In genomic region chr5:127241136-127241924, GRCm38 (mm10) we compare ENCODE assay signal across 8 mouse cellular contexts. TPM values are rescaled to one million over a fixed set of nuclear protein-coding genes. Genes with fewer than 3 reads are reported as not detected.
DNase-seq lines count a peak whose midpoint lies in the region; ATAC-seq and TF ChIP-seq lines count a peak whose summit lies in the region.

TSS of gene Tmem132c (plus strand) at chr5:127241808.

- peak; percentile 92 for ATAC-seq in hindbrain, embryonic 16.5 days

- DNase-seq in adrenal gland, postnatal 4 days (ENCODE audit: low spot score in 2 of 2), result peak; percentile 55 to 56
- DNase-seq in embryo, embryonic 10.5 days (ENCODE audit: low spot score), result peak; percentile 91
- peak; percentile 69 for DNase-seq in gastrocnemius, postnatal 14 days
- peak; percentile 37 to 52 for DNase-seq in left cerebral cortex, postnatal 36 days (ENCODE audit: low spot score in 2 of 2)
- peak; percentile 90 for DNase-seq in mesoderm, embryonic 11.5 days (ENCODE audit: low read depth, low spot score)
- DNase-seq in thymus, postnatal 10 days (ENCODE audit: low spot score in 2 of 2), result no peak

- peaks cover 2% of the 10 kb centered on the region; the same call in 1 of the 2 replicates for H3K27me3 ChIP-seq in hindbrain, embryonic 16.5 days (replicated peaks; ENCODE audit: control insufficient read depth, insufficient read depth, low read length)
- peaks cover 18% of the 10 kb centered on the region for H3K27me3 ChIP-seq in small intestine, adult 2 months (ENCODE audit: control insufficient read depth, insufficient read depth, low read length)

- H3K27ac ChIP-seq in hindbrain, embryonic 16.5 days (ENCODE audit: low read depth, low read length), result no peak within 1 kb of the TSS; the same call in 1 of the 2 replicates
- no peak within 1 kb of the TSS for H3K27ac ChIP-seq in small intestine, adult 2 months (ENCODE audit: insufficient read depth, low read depth, low read length)

- intact Hi-C loops in gastrocnemius, postnatal 14 days (cut with DNase I; ENCODE audit: low total_unique reads), result no loop called here
- intact Hi-C loops in left cerebral cortex, postnatal 36 days (cut with DNase I), result no loop called here

- WGBS in hindbrain, embryonic 16.5 days, result under 1% methylated on average over 53 of the region's 58 CpGs
- WGBS in small intestine, adult 2 months, result 3% methylated on average over 58 of the region's 58 CpGs

- H3K4me3 ChIP-seq in hindbrain, embryonic 16.5 days (ENCODE audit: low read length), result peak within 1 kb of the TSS; percentile 71
- H3K4me3 ChIP-seq in small intestine, adult 2 months (ENCODE audit: low read depth, low read length), result peak within 1 kb of the TSS; percentile 50

- H3K9me3 ChIP-seq in hindbrain, embryonic 16.5 days (ENCODE audit: control insufficient read depth, low read length), result no peaks in the 10 kb centered on the region

- no peaks in the 10 kb centered on the region for H3K36me3 ChIP-seq in hindbrain, embryonic 16.5 days (ENCODE audit: control insufficient read depth, insufficient read depth, low read length)
- no peaks in the 10 kb centered on the region for H3K36me3 ChIP-seq in small intestine, adult 2 months (ENCODE audit: control insufficient read depth, insufficient read depth, low read length)

- H3K9ac ChIP-seq in hindbrain, embryonic 16.5 days (ENCODE audit: low read depth, low read length), result peak within 1 kb of the TSS; percentile 70

- peak within 1 kb of the TSS; percentile 87 for H3K4me2 ChIP-seq in hindbrain, embryonic 16.5 days (ENCODE audit: low read length)

- peaks cover 21% of the 10 kb centered on the region for H3K4me1 ChIP-seq in hindbrain, embryonic 16.5 days (ENCODE audit: control insufficient read depth, insufficient read depth, low read depth, low read length)
- peaks cover 3% of the 10 kb centered on the region for H3K4me1 ChIP-seq in small intestine, adult 2 months (ENCODE audit: control insufficient read depth, insufficient read depth, insufficient read length, low read length)

- TF ChIP-seq POLR2A in small intestine, adult 2 months (IDR thresholded peaks at IDR 0.05; ENCODE audit: low read depth, low read length), result no peak

- no peak for TF ChIP-seq CTCF in small intestine, adult 2 months (IDR thresholded peaks at IDR 0.05; ENCODE audit: extremely low read depth, insufficient read length, insufficient replicate concordance, low read depth, low read length)

RNA-seq across cellular contexts. Expression of gene Tmem132c, which starts in this region (rescaled TPM):
- 1 to 10 TPM; 3.7 to 5.2 TPM for total RNA-seq in adrenal gland, postnatal 4 days (2021)
- under 1 TPM; 0.11 to 0.43 TPM for total RNA-seq in gastrocnemius, postnatal 14 days (2021)
- 12.0 and 15.1 TPM in 2 replicates for polyA plus RNA-seq in hindbrain, embryonic 16.5 days (2015; fragmentation: Nextera tagmentation; extraction: Ambion mirVana)
- 1 to 10 TPM; 6.0 to 6.8 TPM for total RNA-seq in left cerebral cortex, postnatal 36 days (2021)
- polyA plus RNA-seq in small intestine, adult 2 months (2012; rRNA removed), result 0.04 and 0.06 TPM in 2 replicates

Comparison
In these comparisons a context has a peak if more than half of its experiments do, and no peak if none do; other contexts are left out.
1. RNA of gene Tmem132c (polyA plus RNA-seq): 12.0 to 15.1 TPM in hindbrain, embryonic 16.5 days; 0.04 to 0.06 TPM in small intestine, adult 2 months; every median in the first group is over 10 times any median in the second.
2. Peak in DNase-seq in gastrocnemius, postnatal 14 days; RNA of the gene not detected or under 1 TPM.
3. DNase-seq: peak in adrenal gland, postnatal 4 days (2 of 2), embryo, embryonic 10.5 days (single experiment), left cerebral cortex, postnatal 36 days (2 of 2) and mesoderm, embryonic 11.5 days (single experiment); none in thymus, postnatal 10 days (0 of 2).